Mouse (Mus musculus) heart, embryonic 12.5 days (tissue): ENCODE measurements around the gene Tiam1. TPM values are rescaled to one million over a fixed set of nuclear protein-coding genes. Genes with fewer than 3 reads are reported as not detected.

Source experiments
- ATAC-seq: fragments of 200-750 bp; cut with Nextera tagmentation; 2 replicates; pipeline ENCODE4 v1.8.0; 2017; ENCODE audit warnings: moderate TSS enrichment, moderate library complexity; ENCODE audit not compliant: insufficient number of reproducible peaks, low FRiP score
- H3K27ac ChIP-seq: fragments of 300-500 bp; sonication (generic); 2 replicates; pipeline ENCODE4 v1.5.1; 2016; ENCODE audit warnings: mild to moderate bottlenecking, moderate library complexity; ENCODE audit not compliant: poor library complexity, severe bottlenecking
- H3K27me3 ChIP-seq: fragments of 300-500 bp; sonication (generic); replicated peaks from 2 replicates; pipeline ENCODE4 v1.6.1; 2016; ENCODE audit warnings: mild to moderate bottlenecking, moderate library complexity
- H3K36me3 ChIP-seq: fragments of 300-500 bp; sonication (generic); 2 replicates; pipeline ENCODE4 v1.6.1; 2016; ENCODE audit warnings: mild to moderate bottlenecking, moderate library complexity
- H3K4me1 ChIP-seq: fragments of 300-500 bp; sonication (generic); replicated peaks from 2 replicates; pipeline ENCODE4 v1.6.1; 2016; ENCODE audit warnings: mild to moderate bottlenecking
- H3K4me2 ChIP-seq: fragments of 300-500 bp; sonication (generic); 2 replicates; pipeline ENCODE4 v1.6.1; 2016; ENCODE audit warnings: mild to moderate bottlenecking, moderate library complexity
- H3K4me3 ChIP-seq: fragments of 300-500 bp; sonication (generic); 2 replicates; pipeline ENCODE4 v1.5.1; 2016; ENCODE audit warnings: mild to moderate bottlenecking
- H3K9ac ChIP-seq: fragments of 300-500 bp; sonication (generic); 2 replicates; pipeline ENCODE4 v1.6.1; 2016; ENCODE audit warnings: mild to moderate bottlenecking, moderate library complexity
- H3K9me3 ChIP-seq: fragments of 300-500 bp; sonication (generic); replicated peaks from 2 replicates; pipeline ENCODE4 v1.6.1; 2016; ENCODE audit warnings: mild to moderate bottlenecking, moderate library complexity
- WGBS: fragments of 180-500 bp; shearing (Covaris S2); methylation state at CpG from one replicate; pipeline ENCODE4 v1.1.7; 2016; 5-methylcytosine and 5-hydroxymethylcytosine counted together
- polyA plus RNA-seq: library from polyadenylated mRNA; unstranded; fragments of >200 nt; fragmentation: Nextera tagmentation; extraction: Ambion mirVana; gene quantifications from 2 replicates; pipeline ENCODE4 v1.2.1, GENCODE M21; 2016

The Tiam1 gene
- polyA plus RNA-seq, 1 experiment from 2014 or later, result 16.9 TPM

- no peaks in the 10 kb centered on the region for H3K27me3 ChIP-seq
- no peak overlapping the region for H3K9ac ChIP-seq
- WGBS, result 43% methylated on average over 14 of the region's 14 CpGs
- H3K27ac ChIP-seq, result no peak overlapping the region
- H3K4me1 ChIP-seq, result peaks cover 12% of the 10 kb centered on the region
- peaks cover 12% of the 10 kb centered on the region for H3K36me3 ChIP-seq
- no peaks in the 10 kb centered on the region for H3K9me3 ChIP-seq
- H3K4me3 ChIP-seq, result no peak overlapping the region
- H3K4me2 ChIP-seq, result no peak overlapping the region
- ATAC-seq, result no peak
Observed at GRCm38 (mm10) chr16:89882477-89883234, 260.9 kb downstream of the Tiam1 start.

- WGBS, result 92% methylated on average over 10 of the region's 10 CpGs
- H3K9me3 ChIP-seq, result no peaks in the 10 kb centered on the region
- no peak overlapping the region for H3K27ac ChIP-seq
- peaks cover 6% of the 10 kb centered on the region; the same call in 1 of the 2 replicates for H3K36me3 ChIP-seq
- no peak overlapping the region for H3K4me3 ChIP-seq
- ATAC-seq, result no peak
- H3K9ac ChIP-seq, result no peak overlapping the region
- peaks cover 25% of the 10 kb centered on the region for H3K4me1 ChIP-seq
- no peak overlapping the region for H3K4me2 ChIP-seq
- H3K27me3 ChIP-seq, result no peaks in the 10 kb centered on the region
Observed at GRCm38 (mm10) chr16:89877206-89877605, 266.4 kb downstream of the Tiam1 start.

GRCm38 (mm10) chr16:89876079-89876478 lies 267.5 kb downstream of the Tiam1 start:
- WGBS, result 86% methylated on average over 3 of the region's 3 CpGs
- H3K27me3 ChIP-seq, result no peaks in the 10 kb centered on the region
- H3K4me2 ChIP-seq, result no peak overlapping the region
- H3K27ac ChIP-seq, result no peak overlapping the region
- no peak for ATAC-seq
- H3K4me1 ChIP-seq, result peaks cover 33% of the 10 kb centered on the region
- peaks cover 6% of the 10 kb centered on the region; the same call in 1 of the 2 replicates for H3K36me3 ChIP-seq
- no peak overlapping the region for H3K9ac ChIP-seq
- H3K4me3 ChIP-seq, result no peak overlapping the region
- H3K9me3 ChIP-seq, result no peaks in the 10 kb centered on the region

GRCm38 (mm10) chr16:89874012-89874704 lies 269.4 kb downstream of the Tiam1 start:
- Histone ChIP-seq H3K4me1 (peaks cover 33% of the 10 kb centered on the region), H3K9ac (no peak overlapping the region), H3K9me3 (no peaks in the 10 kb centered on the region), H3K27ac (no peak overlapping the region), H3K27me3 (no peaks in the 10 kb centered on the region), H3K4me3 (no peak overlapping the region), H3K4me2 (no peak overlapping the region), H3K36me3 (peaks cover 9% of the 10 kb centered on the region; the same call in 1 of the 2 replicates)
- 49% methylated on average over 15 of the region's 15 CpGs for WGBS
- no peak for ATAC-seq

GRCm38 (mm10) chr16:89872011-89872942 lies 271.3 kb downstream of the Tiam1 start:
- no peak overlapping the region for H3K4me3 ChIP-seq
- H3K27ac ChIP-seq, result no peak overlapping the region
- WGBS, result 50% methylated on average over 20 of the region's 20 CpGs
- H3K4me1 ChIP-seq, result peaks cover 33% of the 10 kb centered on the region
- H3K4me2 ChIP-seq, result peak overlapping the region; percentile 2; the same call in 1 of the 2 replicates
- no peaks in the 10 kb centered on the region for H3K27me3 ChIP-seq
- no peaks in the 10 kb centered on the region for H3K9me3 ChIP-seq
- no peak overlapping the region for H3K9ac ChIP-seq
- ATAC-seq, result no peak
- peaks cover 13% of the 10 kb centered on the region; the same call in 1 of the 2 replicates for H3K36me3 ChIP-seq

- H3K4me3 ChIP-seq, result no peak overlapping the region
- H3K9ac ChIP-seq, result no peak overlapping the region
- H3K4me2 ChIP-seq, result no peak overlapping the region
- ATAC-seq, result no peak
- no peak overlapping the region for H3K27ac ChIP-seq
- WGBS, result 64% methylated on average over 13 of the region's 13 CpGs
- H3K9me3 ChIP-seq, result no peaks in the 10 kb centered on the region
- H3K4me1 ChIP-seq, result peaks cover 33% of the 10 kb centered on the region
- peaks cover 15% of the 10 kb centered on the region for H3K36me3 ChIP-seq
- H3K27me3 ChIP-seq, result no peaks in the 10 kb centered on the region
Observed at GRCm38 (mm10) chr16:89871382-89871781, 272.2 kb downstream of the Tiam1 start.

GRCm38 (mm10) chr16:89870059-89870458 lies 273.5 kb downstream of the Tiam1 start:
- no peaks in the 10 kb centered on the region for H3K27me3 ChIP-seq
- no peaks in the 10 kb centered on the region for H3K9me3 ChIP-seq
- H3K4me1 ChIP-seq, result peaks cover 33% of the 10 kb centered on the region
- no peak overlapping the region for H3K27ac ChIP-seq
- H3K9ac ChIP-seq, result no peak overlapping the region
- no peak overlapping the region for H3K4me3 ChIP-seq
- H3K36me3 ChIP-seq, result peaks cover 10% of the 10 kb centered on the region
- WGBS, result 92% methylated on average over 6 of the region's 6 CpGs
- no peak overlapping the region for H3K4me2 ChIP-seq
- no peak for ATAC-seq

- H3K4me3 ChIP-seq, result no peak overlapping the region
- H3K36me3 ChIP-seq, result peaks cover 10% of the 10 kb centered on the region
- WGBS, result 75% methylated on average over 3 of the region's 3 CpGs
- H3K9me3 ChIP-seq, result no peaks in the 10 kb centered on the region
- H3K27me3 ChIP-seq, result no peaks in the 10 kb centered on the region
- H3K9ac ChIP-seq, result no peak overlapping the region
- no peak for ATAC-seq
- H3K4me2 ChIP-seq, result no peak overlapping the region
- peaks cover 27% of the 10 kb centered on the region for H3K4me1 ChIP-seq
- H3K27ac ChIP-seq, result no peak overlapping the region
Observed at GRCm38 (mm10) chr16:89868502-89868901, 275.1 kb downstream of the Tiam1 start.

GRCm38 (mm10) chr16:89867212-89867829 lies 276.2 kb downstream of the Tiam1 start:
- Histone ChIP-seq H3K4me1 (peaks cover 22% of the 10 kb centered on the region), H3K4me3 (no peak overlapping the region), H3K4me2 (no peak overlapping the region), H3K36me3 (peaks cover 10% of the 10 kb centered on the region), H3K9ac (no peak overlapping the region), H3K27ac (no peak overlapping the region), H3K27me3 (no peaks in the 10 kb centered on the region), H3K9me3 (no peaks in the 10 kb centered on the region)
- WGBS, result 85% methylated on average over 26 of the region's 26 CpGs
- no peak for ATAC-seq

GRCm38 (mm10) chr16:89865136-89865535 lies 278.4 kb downstream of the Tiam1 start:
- Histone ChIP-seq H3K4me2 (no peak overlapping the region), H3K27me3 (no peaks in the 10 kb centered on the region), H3K9me3 (no peaks in the 10 kb centered on the region), H3K4me1 (peaks cover 19% of the 10 kb centered on the region), H3K9ac (no peak overlapping the region), H3K27ac (no peak overlapping the region), H3K4me3 (no peak overlapping the region), H3K36me3 (peaks cover 8% of the 10 kb centered on the region)
- WGBS, result 87% methylated on average over 17 of the region's 17 CpGs
- ATAC-seq, result no peak
